Mouse (Mus musculus) adrenal gland, adult 10 weeks (tissue): Measurements from ENCODE around the gene Rpl7l1. TPM values are rescaled to one million over a fixed set of nuclear protein-coding genes. Genes with fewer than 3 reads are reported as not detected.

ENCODE experiments used
- polyA plus RNA-seq: library from polyadenylated mRNA; stranded (reverse); fragments of 350-450 nt; fragmentation: Illumina TruSeq; extraction: RNeasy Lipid Tissue Mini Kit (QIAGEN cat#74804); gene quantifications from one replicate; pipeline ENCODE4 v1.2.3, GENCODE M21; 2014; ENCODE audit warnings: low read depth, low replicate concordance

Rpl7l1 gene
- 34.1 TPM for polyA plus RNA-seq

GRCm38 (mm10) chr17:46782341-46783221 is at the start of gene Rpl7l1:
Gene Rpl7l1, minus strand, starts transcription at chr17:46782672.

GRCm38 (mm10) chr17:46772404-46773277 is 9.8 kb downstream of the Rpl7l1 start, which contains the start of gene 2310039H08Rik:
Gene 2310039H08Rik, plus strand, starts transcription at chr17:46772635.

DNA sequence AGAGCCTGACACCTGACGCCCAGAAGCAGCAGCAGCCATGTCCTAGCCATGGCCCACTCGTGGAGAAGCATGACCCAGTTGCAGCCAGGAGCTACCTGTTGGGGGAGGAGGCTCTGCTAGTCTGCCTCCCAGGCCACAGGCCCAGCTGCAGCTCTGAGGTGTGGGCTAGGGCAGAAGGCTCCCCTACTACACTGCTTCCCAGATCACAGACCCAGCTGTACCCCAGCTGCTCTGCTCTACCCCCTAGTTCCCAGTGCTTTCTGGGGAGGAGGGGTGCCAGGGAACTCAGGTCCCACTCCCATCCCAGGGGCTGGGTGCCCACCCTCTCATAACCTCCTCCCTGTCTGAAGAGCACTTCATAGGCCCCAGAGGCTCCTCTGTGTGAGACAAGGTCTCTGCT is 18.9 kb downstream of the Rpl7l1 start, which contains the start of gene Ptcra:
Gene Ptcra, minus strand, starts transcription at position 169 of the 400 bp plus-strand sequence.

DNA sequence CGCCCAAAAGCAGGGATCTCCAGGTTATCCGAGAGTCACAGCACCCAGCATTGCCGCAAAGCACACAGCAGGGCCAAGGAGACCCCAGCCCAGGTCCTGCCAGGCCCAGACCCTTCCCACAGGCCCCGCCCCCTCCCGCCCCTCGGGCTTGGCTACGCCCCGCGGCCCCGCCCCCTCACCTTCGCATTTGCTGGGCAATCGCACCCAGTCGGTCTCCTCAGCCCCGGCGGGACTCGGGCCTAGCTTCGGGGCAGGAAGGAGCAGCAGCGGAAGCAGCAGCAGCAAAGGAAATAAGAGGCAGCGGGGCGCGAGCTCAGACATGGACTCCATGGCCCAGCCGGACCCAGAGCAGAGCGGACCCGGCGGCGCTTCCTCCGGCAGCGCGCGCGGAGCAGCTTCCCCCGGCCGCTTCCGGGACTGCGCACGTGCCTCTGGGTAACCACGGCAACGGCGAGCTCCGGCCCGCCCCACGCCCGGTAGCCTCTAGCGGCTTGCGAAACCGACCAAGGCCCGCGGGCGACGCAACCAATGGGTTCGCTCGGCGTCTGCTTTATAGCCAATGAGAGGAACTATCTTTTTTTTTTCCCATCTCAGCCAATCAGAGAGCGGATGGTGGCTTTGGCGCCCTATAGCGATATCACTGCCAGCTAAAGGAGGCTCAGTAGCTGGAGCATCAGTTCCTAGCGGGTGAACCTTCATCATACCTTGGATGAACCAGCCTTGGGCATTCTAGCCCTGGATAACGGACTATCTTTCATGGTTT is 30.5 kb downstream of the Rpl7l1 start, which contains the start of gene Cnpy3:
Gene Cnpy3, minus strand, starts transcription at position 421 of the 763 bp plus-strand sequence.

GRCm38 (mm10) chr17:46728904-46729318 is 53.6 kb downstream of the Rpl7l1 start, which contains the start of gene Gnmt:
Gene Gnmt, minus strand, starts transcription at chr17:46729168.

Other genes with a start within 250 kb of the Rpl7l1 start
- 1.3 TPM for gene Cul9, start 236.3 kb downstream of the Rpl7l1 start, polyA plus RNA-seq
- not detected for gene Srf, start 226.5 kb downstream of the Rpl7l1 start, polyA plus RNA-seq
- 0.41 TPM for gene Ptk7, start 153.2 kb downstream of the Rpl7l1 start, polyA plus RNA-seq
- gene Klc4, start 136.7 kb downstream of the Rpl7l1 start, polyA plus RNA-seq: not detected
- gene Mrpl2, start 136.4 kb downstream of the Rpl7l1 start, polyA plus RNA-seq: 3.4 TPM
- 0.41 TPM for gene Cul7, start 132.3 kb downstream of the Rpl7l1 start, polyA plus RNA-seq
- 4.2 TPM for gene Rrp36, start 108.3 kb downstream of the Rpl7l1 start, polyA plus RNA-seq
- gene Mea1, start 103.9 kb downstream of the Rpl7l1 start, polyA plus RNA-seq: 5.2 TPM
- gene Klhdc3, start 101.8 kb downstream of the Rpl7l1 start, polyA plus RNA-seq: 3.8 TPM
- gene Ppp2r5d, start 77.6 kb downstream of the Rpl7l1 start, polyA plus RNA-seq: 11.0 TPM
- gene Pex6, start 71.2 kb downstream of the Rpl7l1 start, polyA plus RNA-seq: 0.82 TPM
- gene Gnmt, start 53.5 kb downstream of the Rpl7l1 start, polyA plus RNA-seq: not detected
- 1.2 TPM for gene Cnpy3, start 30.5 kb downstream of the Rpl7l1 start, polyA plus RNA-seq
- gene Ptcra, start 19.0 kb downstream of the Rpl7l1 start, polyA plus RNA-seq: not detected
- 28.8 TPM for gene 2310039H08Rik, start 10.0 kb downstream of the Rpl7l1 start, polyA plus RNA-seq
- 9.7 TPM for gene Bicral, start 75.8 kb upstream of the Rpl7l1 start, polyA plus RNA-seq
- gene Tbcc, start 108.0 kb upstream of the Rpl7l1 start, polyA plus RNA-seq: 0.87 TPM
- gene Prph2, start 127.8 kb upstream of the Rpl7l1 start, polyA plus RNA-seq: not detected
- 43.1 TPM for gene Ubr2, start 227.9 kb upstream of the Rpl7l1 start, polyA plus RNA-seq